Mouse (Mus musculus): ENCODE measurements at regions not wholly inside any gene's neighbourhood (a gene's known extent, or its start where the extent isn't known, plus 50 kb on each side); places are given as distances from the start of the nearest gene placed in this dataset.

- no peak for DNase-seq (ENCODE audit: low read depth in 1 of 2, low spot score in 2 of 2)
- Histone ChIP-seq H3K27ac (ENCODE audit: insufficient read depth, low read length) (no peak overlapping the region), H3K4me3 (ENCODE audit: extremely low read depth, insufficient read depth, insufficient read length) (no peak overlapping the region), H3K36me3 (ENCODE audit: control insufficient read depth, insufficient read depth, low read length) (no peaks in the 10 kb centered on the region), H3K27me3 (ENCODE audit: control insufficient read depth, insufficient read depth, low read length) (no peaks in the 10 kb centered on the region), H3K4me1 (ENCODE audit: control insufficient read depth, insufficient read depth, insufficient read length) (no peaks in the 10 kb centered on the region)
- TF ChIP-seq POLR2A (IDR thresholded peaks at IDR 0.05; ENCODE audit: low read depth, low read length) (no peak), CTCF (IDR thresholded peaks at IDR 0.05; ENCODE audit: extremely low read depth, insufficient read depth, insufficient read length, insufficient replicate concordance) (no peak)
- 90% methylated on average over 11 of the region's 11 CpGs for WGBS
These were observed 68.0 kb upstream of the Lmcd1 start for GRCm38 (mm10) chr6:112205420-112205995.

- H3K27me3 ChIP-seq (ENCODE audit: control insufficient read depth, insufficient read depth, low read length) = no peaks in the 10 kb centered on the region
- DNase-seq (ENCODE audit: low read depth in 1 of 2, low spot score in 2 of 2) = no peak
- no peaks in the 10 kb centered on the region for H3K36me3 ChIP-seq (ENCODE audit: control insufficient read depth, insufficient read depth, low read length)
- WGBS = 24% methylated on average over 5 of the region's 5 CpGs
- no peak overlapping the region for H3K27ac ChIP-seq (ENCODE audit: insufficient read depth, low read length)
- H3K4me1 ChIP-seq (ENCODE audit: control insufficient read depth, insufficient read depth, insufficient read length) = no peaks in the 10 kb centered on the region
- no peak overlapping the region for H3K4me3 ChIP-seq (ENCODE audit: extremely low read depth, insufficient read depth, insufficient read length)
- no peak for TF ChIP-seq POLR2A (IDR thresholded peaks at IDR 0.05; ENCODE audit: low read depth, low read length)
- TF ChIP-seq CTCF (IDR thresholded peaks at IDR 0.05; ENCODE audit: extremely low read depth, insufficient read depth, insufficient read length, insufficient replicate concordance) = no peak
These were observed 66.3 kb upstream of the Lmcd1 start for GRCm38 (mm10) chr6:112207229-112207628.

- 51% methylated on average over 8 of the region's 8 CpGs for WGBS
- H3K4me1 ChIP-seq (ENCODE audit: control insufficient read depth, insufficient read depth, insufficient read length) = no peaks in the 10 kb centered on the region
- no peaks in the 10 kb centered on the region for H3K36me3 ChIP-seq (ENCODE audit: control insufficient read depth, insufficient read depth, low read length)
- no peak overlapping the region for H3K27ac ChIP-seq (ENCODE audit: insufficient read depth, low read length)
- DNase-seq (ENCODE audit: low read depth in 1 of 2, low spot score in 2 of 2) = no peak
- TF ChIP-seq CTCF (IDR thresholded peaks at IDR 0.05; ENCODE audit: extremely low read depth, insufficient read depth, insufficient read length, insufficient replicate concordance) (no peak), POLR2A (IDR thresholded peaks at IDR 0.05; ENCODE audit: low read depth, low read length) (no peak)
- H3K27me3 ChIP-seq (ENCODE audit: control insufficient read depth, insufficient read depth, low read length) = no peaks in the 10 kb centered on the region
- no peak overlapping the region for H3K4me3 ChIP-seq (ENCODE audit: extremely low read depth, insufficient read depth, insufficient read length)
These were observed 63.2 kb upstream of the Lmcd1 start for GRCm38 (mm10) chr6:112210238-112210950.

GRCm38 (mm10) chr6:112216868-112217267 is 56.7 kb upstream of the Lmcd1 start:
- 78% methylated on average over 3 of the region's 3 CpGs for WGBS
- Histone ChIP-seq H3K27ac (ENCODE audit: insufficient read depth, low read length) (no peak overlapping the region), H3K27me3 (ENCODE audit: control insufficient read depth, insufficient read depth, low read length) (no peaks in the 10 kb centered on the region), H3K4me3 (ENCODE audit: extremely low read depth, insufficient read depth, insufficient read length) (no peak overlapping the region), H3K36me3 (ENCODE audit: control insufficient read depth, insufficient read depth, low read length) (no peaks in the 10 kb centered on the region), H3K4me1 (ENCODE audit: control insufficient read depth, insufficient read depth, insufficient read length) (no peaks in the 10 kb centered on the region)
- DNase-seq (ENCODE audit: low read depth in 1 of 2, low spot score in 2 of 2) = no peak
- no peak for TF ChIP-seq POLR2A (IDR thresholded peaks at IDR 0.05; ENCODE audit: low read depth, low read length)
- no peak for TF ChIP-seq CTCF (IDR thresholded peaks at IDR 0.05; ENCODE audit: extremely low read depth, insufficient read depth, insufficient read length, insufficient replicate concordance)

- H3K27me3 ChIP-seq (ENCODE audit: control insufficient read depth, insufficient read depth, low read length) = no peaks in the 10 kb centered on the region
- DNase-seq (ENCODE audit: low read depth in 1 of 2, low spot score in 2 of 2) = no peak
- no peak for TF ChIP-seq POLR2A (IDR thresholded peaks at IDR 0.05; ENCODE audit: low read depth, low read length)
- TF ChIP-seq CTCF (IDR thresholded peaks at IDR 0.05; ENCODE audit: extremely low read depth, insufficient read depth, insufficient read length, insufficient replicate concordance) = no peak
- no peaks in the 10 kb centered on the region for H3K4me1 ChIP-seq (ENCODE audit: control insufficient read depth, insufficient read depth, insufficient read length)
- no peaks in the 10 kb centered on the region for H3K36me3 ChIP-seq (ENCODE audit: control insufficient read depth, insufficient read depth, low read length)
- WGBS = 93% methylated on average over 1 of the region's 1 CpGs
- H3K27ac ChIP-seq (ENCODE audit: insufficient read depth, low read length) = no peak overlapping the region
- no peak overlapping the region for H3K4me3 ChIP-seq (ENCODE audit: extremely low read depth, insufficient read depth, insufficient read length)
These were observed 55.3 kb upstream of the Lmcd1 start for GRCm38 (mm10) chr6:112218248-112218647.

GRCm38 (mm10) chr6:112219641-112220040 is 53.9 kb upstream of the Lmcd1 start:
- WGBS = 90% methylated on average over 7 of the region's 7 CpGs
- no peak overlapping the region for H3K4me3 ChIP-seq (ENCODE audit: extremely low read depth, insufficient read depth, insufficient read length)
- no peaks in the 10 kb centered on the region for H3K27me3 ChIP-seq (ENCODE audit: control insufficient read depth, insufficient read depth, low read length)
- no peak for DNase-seq (ENCODE audit: low read depth in 1 of 2, low spot score in 2 of 2)
- H3K4me1 ChIP-seq (ENCODE audit: control insufficient read depth, insufficient read depth, insufficient read length) = no peaks in the 10 kb centered on the region
- H3K27ac ChIP-seq (ENCODE audit: insufficient read depth, low read length) = no peak overlapping the region
- H3K36me3 ChIP-seq (ENCODE audit: control insufficient read depth, insufficient read depth, low read length) = no peaks in the 10 kb centered on the region
- TF ChIP-seq POLR2A (IDR thresholded peaks at IDR 0.05; ENCODE audit: low read depth, low read length) (no peak), CTCF (IDR thresholded peaks at IDR 0.05; ENCODE audit: extremely low read depth, insufficient read depth, insufficient read length, insufficient replicate concordance) (no peak)

- 82% methylated on average over 3 of the region's 3 CpGs for WGBS
- no peaks in the 10 kb centered on the region for H3K4me1 ChIP-seq (ENCODE audit: control insufficient read depth, insufficient read depth, insufficient read length)
- H3K27ac ChIP-seq (ENCODE audit: insufficient read depth, low read length) = no peak overlapping the region
- no peak overlapping the region for H3K4me3 ChIP-seq (ENCODE audit: extremely low read depth, insufficient read depth, insufficient read length)
- TF ChIP-seq CTCF (IDR thresholded peaks at IDR 0.05; ENCODE audit: extremely low read depth, insufficient read depth, insufficient read length, insufficient replicate concordance) = no peak
- TF ChIP-seq POLR2A (IDR thresholded peaks at IDR 0.05; ENCODE audit: low read depth, low read length) = no peak
- no peaks in the 10 kb centered on the region for H3K36me3 ChIP-seq (ENCODE audit: control insufficient read depth, insufficient read depth, low read length)
- DNase-seq (ENCODE audit: low read depth in 1 of 2, low spot score in 2 of 2) = no peak
- no peaks in the 10 kb centered on the region for H3K27me3 ChIP-seq (ENCODE audit: control insufficient read depth, insufficient read depth, low read length)
These were observed 53.4 kb upstream of the Lmcd1 start for GRCm38 (mm10) chr6:112220149-112220548.

Data from spleen, adult 2 months (tissue).